Mouse (Mus musculus) B cell, adult 67 days (primary cell): ENCODE results near the gene Cd34. TPM values are rescaled to one million over a fixed set of nuclear protein-coding genes. Genes with fewer than 3 reads are reported as not detected.

Source experiments
- total RNA-seq, 2 experiments: library from RNA; stranded (reverse); gene quantifications; 4 replicates each; pipeline ENCODE4 v1.2.4; 2023

The Cd34 gene
- total RNA-seq = under 1 TPM in 1 of 2 experiments, not detected in 1; 0.67 TPM

DNA sequence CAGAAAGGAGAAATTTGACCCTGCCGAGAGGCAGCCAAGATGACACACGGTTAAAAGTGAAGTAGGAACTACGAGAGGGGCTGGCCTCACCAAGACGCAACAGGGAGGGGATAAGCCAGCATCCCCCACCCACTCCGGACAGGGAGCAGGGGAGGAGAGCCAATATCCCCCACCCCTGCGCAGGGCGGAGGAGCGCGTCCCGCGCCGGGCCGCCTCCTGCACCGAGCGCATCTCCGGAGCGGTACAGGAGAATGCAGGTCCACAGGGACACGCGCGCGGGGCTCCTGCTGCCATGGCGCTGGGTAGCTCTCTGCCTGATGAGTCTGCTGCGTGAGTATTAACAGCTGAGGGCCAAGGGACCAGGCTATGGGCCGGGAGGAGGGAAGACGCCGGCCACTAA is at the start of gene Cd34:
Gene Cd34, plus strand, starts transcription at position 105 of the 400 bp plus-strand sequence.

Other genes with a start within 250 kb of the Cd34 start
- 1 to 10 TPM; 4.9 to 8.6 TPM for gene Cd46, start 153.4 kb downstream of the Cd34 start, total RNA-seq
- 100 to 1,000 TPM; 160 to 177 TPM for gene Cr1l, start 192.8 kb downstream of the Cd34 start, total RNA-seq
- gene Cr2, start 237.9 kb downstream of the Cd34 start, total RNA-seq = 1,000 to 10,000 TPM in 1 of 2 experiments, 100 to 1,000 TPM in 1; 919 to 1,147 TPM